Mouse (Mus musculus) cerebellum, adult 9-10 months (tissue): ENCODE results near the gene Vps11.
"Not testable (repeated sequence)": the region's sequence is repeated elsewhere in the genome, so short reads cannot be mapped to it uniquely, and the experiment has no call there.

Source experiments
- DNase-seq: peaks from one replicate; pipeline ENCODE4 v3.0.0; 2022

Vps11 gene

GRCm38 (mm10) chr9:44373386-44373785 is 11.9 kb upstream of the Vps11 start:
- no peak for DNase-seq

GRCm38 (mm10) chr9:44364480-44364879 is 3.0 kb upstream of the Vps11 start:
- no peak for DNase-seq

- DNase-seq: not testable (repeated sequence)
Measured at GRCm38 (mm10) chr9:44361931-44362330, 461 bp upstream of the Vps11 start.

- no peak for DNase-seq
Measured at GRCm38 (mm10) chr9:44357207-44357606, 4.3 kb downstream of the Vps11 start.

GRCm38 (mm10) chr9:44353142-44353541 is 8.3 kb downstream of the Vps11 start:
- no peak for DNase-seq

GRCm38 (mm10) chr9:44352337-44352736 is 9.1 kb downstream of the Vps11 start:
- no peak for DNase-seq

GRCm38 (mm10) chr9:44351396-44351795 is 10.1 kb downstream of the Vps11 start:
- no peak for DNase-seq

GRCm38 (mm10) chr9:44348546-44348945 is 12.9 kb downstream of the Vps11 start:
- no peak for DNase-seq

GRCm38 (mm10) chr9:44347621-44348020 is 13.8 kb downstream of the Vps11 start:
- no peak for DNase-seq

GRCm38 (mm10) chr9:44347166-44347565 is 14.3 kb downstream of the Vps11 start:
- no peak for DNase-seq

- DNase-seq: no peak
Measured at GRCm38 (mm10) chr9:44345570-44346433, 15.7 kb downstream of the Vps11 start.

GRCm38 (mm10) chr9:44343781-44344421 is 17.6 kb downstream of the Vps11 start, which contains the start of gene Hmbs:
Gene Hmbs (minus strand): TSS chr9:44344228.
- peak; percentile 87 for DNase-seq

GRCm38 (mm10) chr9:44343290-44343689 is 18.2 kb downstream of the Vps11 start:
- no peak for DNase-seq

GRCm38 (mm10) chr9:44342605-44343004 is 18.9 kb downstream of the Vps11 start:
- DNase-seq: no peak

GRCm38 (mm10) chr9:44342173-44342572 is 19.3 kb downstream of the Vps11 start:
- DNase-seq: no peak

- DNase-seq: no peak
Measured at GRCm38 (mm10) chr9:44341487-44341886, 20.0 kb downstream of the Vps11 start.

GRCm38 (mm10) chr9:44338574-44338973 is 22.9 kb downstream of the Vps11 start:
- no peak for DNase-seq

- no peak for DNase-seq
Measured at GRCm38 (mm10) chr9:44337436-44338169, 23.9 kb downstream of the Vps11 start.

GRCm38 (mm10) chr9:44336964-44337363 is 24.5 kb downstream of the Vps11 start:
- DNase-seq: no peak

GRCm38 (mm10) chr9:44336513-44336912 is 25.0 kb downstream of the Vps11 start:
- not testable (repeated sequence) for DNase-seq

- no peak for DNase-seq
Measured at GRCm38 (mm10) chr9:44336093-44336406, 25.4 kb downstream of the Vps11 start.

- no peak for DNase-seq
Measured at GRCm38 (mm10) chr9:44335331-44336092, 26.0 kb downstream of the Vps11 start.
